Mouse (Mus musculus): ENCODE data around the gene Wdr82. TPM values are rescaled to one million over a fixed set of nuclear protein-coding genes. Genes with fewer than 3 reads are reported as not detected.

The Wdr82 gene
- total and polyA plus RNA-seq, 3 experiments, result 30.5 to 37.0 (median 35.1) TPM

DNA sequence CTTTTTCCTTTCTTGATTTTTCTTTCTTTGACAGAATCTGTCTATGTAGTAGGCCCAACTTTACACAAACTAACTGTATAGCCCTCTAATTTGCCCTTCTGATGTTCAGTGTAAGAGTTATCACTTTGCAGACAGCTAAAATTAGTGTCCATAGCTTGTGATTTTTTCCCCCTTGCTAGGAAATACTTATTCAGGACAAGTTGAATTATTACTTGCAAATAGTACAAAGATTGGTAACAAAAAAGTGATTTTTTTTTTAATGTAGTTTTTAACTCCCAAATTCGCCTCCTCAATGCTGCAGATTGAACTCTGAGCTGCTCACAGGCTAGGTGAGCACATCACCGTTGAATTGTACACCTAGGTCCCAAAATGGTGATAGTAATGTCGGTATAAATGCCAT is 9.2 kb downstream of the Wdr82 start:
- Histone ChIP-seq H3K36me3 (ENCODE audit: control insufficient read depth, insufficient read depth, low read length) (peaks cover 62% of the 10 kb centered on the region), H3K4me1 (ENCODE audit: control insufficient read depth, insufficient read depth, low read length) (peaks cover 10% of the 10 kb centered on the region), H3K79me2 (replicated peaks; ENCODE audit: control insufficient read depth, insufficient read depth, low read length) (peaks cover 10% of the 10 kb centered on the region), H3K27me3 (ENCODE audit: control insufficient read depth, insufficient read depth, low read length) (no peaks in the 10 kb centered on the region), H3K4me3 (no peak overlapping the region), H3K9ac (ENCODE audit: low read depth, low read length) (no peak overlapping the region), H3K27ac (no peak overlapping the region)
- no peak for TF ChIP-seq CTCF (IDR thresholded peaks at IDR 0.05)
- TF ChIP-seq POLR2A (IDR thresholded peaks at IDR 0.05; ENCODE audit: insufficient read depth, low read depth, low read length), result no peak
- no peak for TF ChIP-seq EP300 (IDR thresholded peaks at IDR 0.05; ENCODE audit: insufficient read depth, low read depth, low read length)
- 87% methylated on average over 3 of the region's 3 CpGs for WGBS
- intact Hi-C loops (cut with DNase I), result loop anchor here (10.0 kb wide), 1 partner anchor 255 kb away; the partner anchor contains the start of gene Acy1
- no peak for DNase-seq

DNA sequence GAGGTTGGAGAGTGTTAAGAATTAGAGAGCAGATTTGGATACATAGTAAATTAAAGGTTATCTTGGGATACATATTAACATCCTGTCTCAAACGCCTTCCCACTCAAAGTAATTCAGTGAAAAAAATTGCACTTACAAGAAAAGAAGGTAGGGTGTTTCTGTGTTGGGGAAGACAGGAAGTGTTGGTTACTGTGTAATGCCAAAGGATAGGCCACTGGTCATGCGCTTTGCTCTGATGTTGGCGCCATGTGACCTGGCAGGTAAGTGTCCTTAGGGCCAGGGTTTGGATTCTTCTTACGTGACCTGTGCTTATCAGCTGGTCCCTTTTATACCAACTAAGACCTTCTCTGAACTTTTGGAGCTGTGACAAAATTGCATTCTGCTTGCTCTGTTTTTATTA is 11.4 kb downstream of the Wdr82 start:
- Histone ChIP-seq H3K27ac (no peak overlapping the region), H3K4me1 (ENCODE audit: control insufficient read depth, insufficient read depth, low read length) (peaks cover 3% of the 10 kb centered on the region), H3K4me3 (no peak overlapping the region), H3K9ac (ENCODE audit: low read depth, low read length) (no peak overlapping the region), H3K79me2 (replicated peaks; ENCODE audit: control insufficient read depth, insufficient read depth, low read length) (peaks cover 8% of the 10 kb centered on the region), H3K36me3 (ENCODE audit: control insufficient read depth, insufficient read depth, low read length) (peaks cover 49% of the 10 kb centered on the region), H3K27me3 (ENCODE audit: control insufficient read depth, insufficient read depth, low read length) (no peaks in the 10 kb centered on the region)
- TF ChIP-seq EP300 (IDR thresholded peaks at IDR 0.05; ENCODE audit: insufficient read depth, low read depth, low read length) (no peak), POLR2A (IDR thresholded peaks at IDR 0.05; ENCODE audit: insufficient read depth, low read depth, low read length) (no peak), CTCF (IDR thresholded peaks at IDR 0.05) (no peak)
- 65% methylated on average over 4 of the region's 4 CpGs for WGBS
- no peak for DNase-seq
- intact Hi-C loops (cut with DNase I), result no loop called here

DNA sequence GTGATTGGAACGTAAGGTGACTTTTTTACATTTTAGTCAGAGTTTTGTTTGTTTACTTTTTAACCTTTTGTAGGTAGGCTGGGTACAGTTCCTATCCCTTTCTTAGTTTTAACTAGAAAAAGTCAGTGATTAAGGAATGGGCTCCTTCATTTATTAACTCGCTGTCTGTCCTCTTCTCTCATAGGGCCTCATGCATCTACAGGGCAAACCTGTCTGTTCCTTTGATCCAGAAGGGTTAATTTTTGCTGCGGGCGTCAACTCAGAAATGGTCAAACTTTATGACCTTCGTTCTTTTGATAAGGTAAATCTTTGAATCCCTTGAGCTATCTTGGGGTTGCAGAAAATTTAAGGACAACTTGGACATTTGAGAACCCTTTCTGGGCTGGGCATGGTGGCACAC is 13.3 kb downstream of the Wdr82 start:
- no peak for DNase-seq
- WGBS, result 83% methylated on average over 5 of the region's 5 CpGs

DNA sequence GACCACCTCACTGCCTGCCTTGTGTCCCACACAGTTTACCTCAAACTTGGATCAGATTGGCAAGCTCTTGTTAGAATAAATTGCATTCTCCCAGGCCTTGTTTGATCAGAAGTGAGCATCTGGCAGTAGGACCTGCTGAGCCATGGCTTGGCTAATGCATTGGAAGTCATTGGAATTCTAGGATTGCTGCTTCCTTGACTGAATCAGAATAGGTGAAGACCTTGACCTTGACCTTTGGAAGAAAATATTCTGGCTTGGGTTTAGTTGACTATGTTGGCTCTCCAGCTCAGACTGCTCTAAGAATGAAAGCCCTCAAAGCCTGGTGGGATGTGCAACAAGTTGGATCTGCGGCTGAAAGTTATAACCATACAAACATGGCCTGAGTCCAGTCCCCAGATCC is 20.6 kb downstream of the Wdr82 start:
- intact Hi-C loops (cut with DNase I), result no loop called here

More for the DNA sequence above, 13.3 kb downstream of the Wdr82 start:
- Histone ChIP-seq H3K27me3 (ENCODE audit: control insufficient read depth, insufficient read depth, low read length) (no peaks in the 10 kb centered on the region), H3K4me1 (ENCODE audit: control insufficient read depth, insufficient read depth, low read length) (peaks cover 1% of the 10 kb centered on the region; the same call in 1 of the 2 replicates), H3K9ac (ENCODE audit: low read depth, low read length) (no peak overlapping the region), H3K36me3 (ENCODE audit: control insufficient read depth, insufficient read depth, low read length) (peaks cover 43% of the 10 kb centered on the region), H3K27ac (no peak overlapping the region), H3K79me2 (replicated peaks; ENCODE audit: control insufficient read depth, insufficient read depth, low read length) (peaks cover 6% of the 10 kb centered on the region), H3K4me3 (no peak overlapping the region)
- TF ChIP-seq POLR2A (IDR thresholded peaks at IDR 0.05; ENCODE audit: insufficient read depth, low read depth, low read length) (no peak), CTCF (IDR thresholded peaks at IDR 0.05) (no peak), EP300 (IDR thresholded peaks at IDR 0.05; ENCODE audit: insufficient read depth, low read depth, low read length) (no peak)
- intact Hi-C loops (cut with DNase I), result no loop called here

DNA sequence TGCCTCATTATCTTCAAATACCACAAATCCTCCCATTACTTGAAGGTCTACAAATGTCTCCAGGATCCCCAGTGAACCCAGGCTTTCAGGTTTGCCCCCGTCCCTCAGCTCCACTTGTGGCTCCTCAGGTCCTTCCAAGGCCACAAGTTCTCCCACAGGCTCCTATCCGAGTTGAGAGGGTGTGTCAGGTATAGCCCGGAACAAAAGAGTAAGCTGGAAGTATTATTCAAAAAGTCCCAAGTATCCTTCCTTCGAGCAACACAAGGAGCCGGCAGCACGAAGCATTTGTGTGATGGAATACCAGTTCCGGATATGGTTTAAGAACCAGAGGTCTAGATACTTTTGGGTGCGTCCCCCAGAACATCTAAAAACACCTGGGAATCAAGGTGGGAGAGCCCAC is 21.3 kb downstream of the Wdr82 start:
- intact Hi-C loops (cut with DNase I), result no loop called here
- Histone ChIP-seq H3K36me3 (ENCODE audit: control insufficient read depth, insufficient read depth, low read length) (peaks cover 4% of the 10 kb centered on the region), H3K4me3 (no peak overlapping the region)

More for the DNA sequence above, 20.6 kb downstream of the Wdr82 start:
- H3K27me3 ChIP-seq (ENCODE audit: control insufficient read depth, insufficient read depth, low read length), result no peaks in the 10 kb centered on the region
- H3K9ac ChIP-seq (ENCODE audit: low read depth, low read length), result no peak overlapping the region
- H3K79me2 ChIP-seq (replicated peaks; ENCODE audit: control insufficient read depth, insufficient read depth, low read length), result no peaks in the 10 kb centered on the region
- DNase-seq, result no peak
- 87% methylated on average over 1 of the region's 1 CpGs for WGBS
- H3K4me3 ChIP-seq, result no peak overlapping the region
- H3K36me3 ChIP-seq (ENCODE audit: control insufficient read depth, insufficient read depth, low read length), result peaks cover 5% of the 10 kb centered on the region
- no peak overlapping the region for H3K27ac ChIP-seq
- H3K4me1 ChIP-seq (ENCODE audit: control insufficient read depth, insufficient read depth, low read length), result no peaks in the 10 kb centered on the region; the same call in 1 of the 2 replicates
- TF ChIP-seq CTCF (IDR thresholded peaks at IDR 0.05), result no peak
- TF ChIP-seq EP300 (IDR thresholded peaks at IDR 0.05; ENCODE audit: insufficient read depth, low read depth, low read length), result no peak
- TF ChIP-seq POLR2A (IDR thresholded peaks at IDR 0.05; ENCODE audit: insufficient read depth, low read depth, low read length), result no peak

DNA sequence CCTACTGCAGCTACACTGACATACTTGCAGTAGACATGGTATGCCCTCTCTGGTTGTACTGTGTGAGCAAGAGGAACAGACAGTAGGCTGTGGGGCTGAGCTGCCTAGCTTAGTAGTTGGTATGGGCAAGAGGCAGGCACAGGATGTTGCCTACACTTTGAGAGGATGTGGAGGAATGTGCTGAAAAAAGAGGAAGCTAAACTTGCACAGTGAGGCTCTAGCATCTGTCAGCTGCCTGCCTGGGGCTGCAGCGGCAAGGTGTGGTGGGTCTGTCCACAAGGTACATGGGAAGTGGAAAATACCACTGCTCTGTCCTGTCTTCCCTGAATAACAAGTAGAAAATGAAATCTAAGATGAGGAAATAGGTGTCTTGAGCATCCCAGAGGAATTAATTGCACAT is 22.3 kb downstream of the Wdr82 start:
- no peaks in the 10 kb centered on the region for H3K36me3 ChIP-seq (ENCODE audit: control insufficient read depth, insufficient read depth, low read length)
- no peak for DNase-seq
- H3K9ac ChIP-seq (ENCODE audit: low read depth, low read length), result no peak overlapping the region
- no peaks in the 10 kb centered on the region for H3K27me3 ChIP-seq (ENCODE audit: control insufficient read depth, insufficient read depth, low read length)
- no peak overlapping the region for H3K4me3 ChIP-seq
- 84% methylated on average over 1 of the region's 1 CpGs for WGBS
- TF ChIP-seq POLR2A (IDR thresholded peaks at IDR 0.05; ENCODE audit: insufficient read depth, low read depth, low read length), result no peak
- no peaks in the 10 kb centered on the region for H3K79me2 ChIP-seq (replicated peaks; ENCODE audit: control insufficient read depth, insufficient read depth, low read length)
- H3K27ac ChIP-seq, result no peak overlapping the region
- intact Hi-C loops (cut with DNase I), result no loop called here
- no peaks in the 10 kb centered on the region; the same call in 1 of the 2 replicates for H3K4me1 ChIP-seq (ENCODE audit: control insufficient read depth, insufficient read depth, low read length)

More for the DNA sequence above, 21.3 kb downstream of the Wdr82 start:
- Histone ChIP-seq H3K79me2 (replicated peaks; ENCODE audit: control insufficient read depth, insufficient read depth, low read length) (no peaks in the 10 kb centered on the region), H3K27me3 (ENCODE audit: control insufficient read depth, insufficient read depth, low read length) (no peaks in the 10 kb centered on the region), H3K27ac (no peak overlapping the region), H3K4me1 (ENCODE audit: control insufficient read depth, insufficient read depth, low read length) (no peaks in the 10 kb centered on the region; the same call in 1 of the 2 replicates), H3K9ac (ENCODE audit: low read depth, low read length) (no peak overlapping the region)
- WGBS, result 89% methylated on average over 8 of the region's 8 CpGs
- TF ChIP-seq EP300 (IDR thresholded peaks at IDR 0.05; ENCODE audit: insufficient read depth, low read depth, low read length) (no peak; the same call in 1 of the 2 replicates), CTCF (IDR thresholded peaks at IDR 0.05) (no peak), POLR2A (IDR thresholded peaks at IDR 0.05; ENCODE audit: insufficient read depth, low read depth, low read length) (no peak)
- DNase-seq, result no peak

All from heart, adult 2 months (tissue).